Mouse (Mus musculus) CD4-positive, CD25-positive, alpha-beta regulatory T cell, adult 4 months (primary cell): ENCODE data around the gene Olfr1241. TPM values are rescaled to one million over a fixed set of nuclear protein-coding genes. Genes with fewer than 3 reads are reported as not detected.

Source experiments
- ATAC-seq: one replicate; pipeline ENCODE4 v1.8.0; 2017
- polyA plus RNA-seq, 2 experiments: library from polyadenylated mRNA; unstranded; fragments of 100-300 nt; shearing (Covaris generic); gene quantifications; one replicate each; pipeline ENCODE4 v1.2.1; 2017

The Olfr1241 gene
- not detected for polyA plus RNA-seq

DNA sequence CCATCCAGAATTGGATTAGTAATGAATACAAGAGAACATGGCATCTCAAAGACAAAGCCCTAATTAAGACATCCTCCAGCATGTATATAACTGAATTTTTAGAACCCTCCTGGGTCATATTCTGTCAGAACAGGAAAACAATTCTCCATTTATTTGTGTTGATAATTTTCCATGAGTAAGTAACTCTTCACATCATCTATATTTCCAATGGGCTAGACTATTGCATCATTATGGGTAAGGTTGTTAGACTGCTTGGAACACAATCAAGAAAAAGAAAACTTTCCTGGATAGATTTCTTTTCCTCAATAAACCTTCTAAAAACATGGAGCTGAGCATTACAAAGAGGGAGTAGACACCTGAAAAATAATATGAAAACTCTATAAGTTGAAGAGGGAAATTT, at the start of gene Olfr1241:
TSS of gene Olfr1241 (minus strand) at position 101 of the 400 bp plus-strand sequence.
- ATAC-seq: no peak

DNA sequence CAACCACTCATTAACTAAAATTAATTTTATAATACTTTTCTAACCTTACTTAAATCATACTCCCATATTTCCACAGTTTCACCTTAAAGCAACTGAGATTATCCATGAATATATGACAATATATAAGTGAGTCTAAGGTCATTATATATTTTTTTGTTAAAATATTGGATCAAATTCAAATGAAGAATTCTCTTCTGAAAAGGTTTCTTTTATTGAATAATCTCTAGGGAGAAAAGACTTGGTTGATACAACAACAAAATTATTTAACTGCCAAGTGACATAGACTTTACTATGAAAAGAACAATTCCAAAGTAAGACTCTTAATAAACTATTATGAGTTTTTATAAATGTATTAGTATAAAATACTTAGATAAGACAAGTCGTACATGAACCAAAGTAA, 44.5 kb upstream of the Olfr1241 start, which contains the start of gene Olfr1243:
TSS of gene Olfr1243 (minus strand) at position 101 of the 400 bp plus-strand sequence.
- ATAC-seq: no peak

DNA sequence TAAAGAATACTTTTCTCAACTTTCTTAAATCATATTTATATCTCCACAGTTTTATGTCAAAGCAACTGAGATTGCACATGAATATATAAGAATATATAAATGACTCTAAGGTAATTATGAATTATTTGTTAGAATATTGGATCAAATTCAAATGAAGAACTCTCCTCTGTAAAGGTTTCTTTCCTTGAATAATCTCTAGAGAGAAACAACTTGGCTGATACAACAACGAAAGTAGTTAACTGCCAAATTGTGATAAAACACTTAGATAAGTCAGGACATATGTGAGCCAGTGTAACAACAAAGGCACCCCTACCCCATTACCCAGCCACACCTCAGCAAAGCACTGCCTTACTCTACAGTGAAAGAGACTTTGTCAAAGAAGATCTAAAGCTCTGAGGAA, 11.3 kb upstream of the Olfr1241 start, which contains the start of gene Olfr1242:
TSS of gene Olfr1242 (minus strand) at position 101 of the 400 bp plus-strand sequence.
- ATAC-seq: no peak

DNA sequence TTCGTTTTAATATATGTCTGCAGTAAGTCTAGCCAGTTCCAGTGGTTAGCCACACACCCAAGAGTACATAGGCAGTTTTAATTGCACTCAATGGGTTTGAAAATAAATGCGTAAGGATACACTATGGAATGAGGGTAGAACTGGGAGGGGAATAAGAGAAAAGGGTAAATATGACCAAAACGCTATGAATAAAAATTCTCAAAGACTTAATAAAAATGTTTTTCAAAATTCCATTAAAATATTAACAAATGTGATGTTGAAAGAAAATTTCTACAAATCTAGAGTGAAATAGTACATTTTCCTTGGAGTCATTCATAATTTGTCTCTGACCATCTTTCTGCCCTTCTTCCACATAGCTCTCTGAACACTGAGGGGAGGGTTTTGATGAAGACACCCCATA, 44.0 kb downstream of the Olfr1241 start, which contains the start of gene Olfr1240:
TSS of gene Olfr1240 (minus strand) at position 101 of the 400 bp plus-strand sequence.
- no peak for ATAC-seq

Other genes starting within 250 kb of the Olfr1241 start
- gene Olfr1228, start 233.1 kb downstream of the Olfr1241 start, polyA plus RNA-seq: not detected
- not detected for gene Olfr1229, start 199.1 kb downstream of the Olfr1241 start, polyA plus RNA-seq
- gene Olfr1230, start 189.9 kb downstream of the Olfr1241 start, polyA plus RNA-seq: not detected
- not detected for gene Olfr1231, start 180.1 kb downstream of the Olfr1241 start, polyA plus RNA-seq
- gene Olfr1232, start 157.5 kb downstream of the Olfr1241 start, polyA plus RNA-seq: not detected
- gene Olfr1233, start 144.7 kb downstream of the Olfr1241 start, polyA plus RNA-seq: not detected
- not detected for gene Olfr1234, start 122.3 kb downstream of the Olfr1241 start, polyA plus RNA-seq
- not detected for gene Olfr1238, start 77.5 kb downstream of the Olfr1241 start, polyA plus RNA-seq
- not detected for gene Olfr1239, start 66.7 kb downstream of the Olfr1241 start, polyA plus RNA-seq
- gene Olfr1240, start 44.1 kb downstream of the Olfr1241 start, polyA plus RNA-seq: not detected
- gene Olfr1242, start 11.2 kb upstream of the Olfr1241 start, polyA plus RNA-seq: not detected
- gene Olfr1243, start 44.4 kb upstream of the Olfr1241 start, polyA plus RNA-seq: not detected
- gene Olfr1245, start 91.3 kb upstream of the Olfr1241 start, polyA plus RNA-seq: under 1 TPM in 1 of 2 experiments, not detected in 1; 0.23 TPM
- not detected for gene Olfr1246, start 106.0 kb upstream of the Olfr1241 start, polyA plus RNA-seq
- under 1 TPM in 1 of 2 experiments, not detected in 1; 0.05 TPM for gene Olfr1247, start 127.0 kb upstream of the Olfr1241 start, polyA plus RNA-seq
- gene Olfr1248, start 131.1 kb upstream of the Olfr1241 start, polyA plus RNA-seq: not detected
- not detected for gene Olfr1249, start 147.9 kb upstream of the Olfr1241 start, polyA plus RNA-seq
- gene Olfr1250, start 174.3 kb upstream of the Olfr1241 start, polyA plus RNA-seq: not detected
- gene Olfr1251, start 184.8 kb upstream of the Olfr1241 start, polyA plus RNA-seq: not detected
- not detected for gene Olfr1252, start 237.9 kb upstream of the Olfr1241 start, polyA plus RNA-seq